Mouse (Mus musculus): ENCODE measurements at regions not wholly inside any gene's neighbourhood (a gene's known extent, or its start where the extent isn't known, plus 50 kb on each side); places are given as distances from the start of the nearest gene placed in this dataset.

- DNase-seq (ENCODE audit: low spot score in 2 of 2) = no peak
Measured at GRCm38 (mm10) chr5:73729646-73730045, 78.5 kb downstream of the Spata18 start.

- DNase-seq (ENCODE audit: low spot score in 2 of 2) = no peak
Measured at GRCm38 (mm10) chr5:73731423-73731822, 80.2 kb downstream of the Spata18 start.

- DNase-seq (ENCODE audit: low spot score in 2 of 2) = no peak
Measured at GRCm38 (mm10) chr5:73731991-73732565, 80.9 kb downstream of the Spata18 start.

GRCm38 (mm10) chr5:73740766-73741165, 89.6 kb downstream of the Spata18 start:
- no peak for DNase-seq (ENCODE audit: low spot score in 2 of 2)

- no peak for DNase-seq (ENCODE audit: low spot score in 2 of 2)
Measured at GRCm38 (mm10) chr5:73741441-73741840, 90.3 kb downstream of the Spata18 start.

GRCm38 (mm10) chr5:73743953-73744352, 92.8 kb downstream of the Spata18 start:
- DNase-seq (ENCODE audit: low spot score in 2 of 2) = no peak

- DNase-seq (ENCODE audit: low spot score in 2 of 2) = no peak
Measured at GRCm38 (mm10) chr5:73749791-73750190, 98.6 kb downstream of the Spata18 start.

GRCm38 (mm10) chr5:73752225-73752644, 101.1 kb downstream of the Spata18 start:
- DNase-seq (ENCODE audit: low spot score in 2 of 2) = no peak

- no peak for DNase-seq (ENCODE audit: low spot score in 2 of 2)
Measured at GRCm38 (mm10) chr5:73753827-73754226, 102.6 kb downstream of the Spata18 start.

- DNase-seq (ENCODE audit: low spot score in 2 of 2) = no peak
Measured at GRCm38 (mm10) chr5:73758534-73758933, 107.4 kb downstream of the Spata18 start.

- no peak for DNase-seq (ENCODE audit: low spot score in 2 of 2)
Measured at GRCm38 (mm10) chr5:73761236-73761635, 110.1 kb downstream of the Spata18 start.

GRCm38 (mm10) chr5:73761709-73762108, 110.5 kb downstream of the Spata18 start:
- DNase-seq (ENCODE audit: low spot score in 2 of 2) = no peak

GRCm38 (mm10) chr5:73764226-73764625, 113.0 kb downstream of the Spata18 start:
- no peak for DNase-seq (ENCODE audit: low spot score in 2 of 2)

GRCm38 (mm10) chr5:73765466-73765865, 114.3 kb downstream of the Spata18 start:
- DNase-seq (ENCODE audit: low spot score in 2 of 2) = no peak

GRCm38 (mm10) chr5:73768253-73768652, 117.1 kb downstream of the Spata18 start:
- no peak for DNase-seq (ENCODE audit: low spot score in 2 of 2)

- no peak for DNase-seq (ENCODE audit: low spot score in 2 of 2)
Measured at GRCm38 (mm10) chr5:73775775-73776548, 124.8 kb downstream of the Spata18 start.

- no peak for DNase-seq (ENCODE audit: low spot score in 2 of 2)
Measured at GRCm38 (mm10) chr5:73777282-73777921, 126.2 kb downstream of the Spata18 start.

GRCm38 (mm10) chr5:73781190-73781940, 130.2 kb downstream of the Spata18 start:
- DNase-seq (ENCODE audit: low spot score in 2 of 2) = no peak

- DNase-seq (ENCODE audit: low spot score in 2 of 2) = no peak
Measured at GRCm38 (mm10) chr5:73782214-73783091, 131.3 kb downstream of the Spata18 start.

GRCm38 (mm10) chr5:73787275-73787674, 136.1 kb downstream of the Spata18 start:
- DNase-seq (ENCODE audit: low spot score in 2 of 2) = no peak

GRCm38 (mm10) chr5:73792216-73792615, 141.0 kb downstream of the Spata18 start:
- no peak for DNase-seq (ENCODE audit: low spot score in 2 of 2)
